Mouse (Mus musculus): ENCODE results near the gene Zfp605.
A peak's percentile ranks its signal among the peaks of the same experiment; 100 is the strongest.

- TF ChIP-seq USF1 (IDR thresholded peaks at IDR 0.05; ENCODE audit: low read depth, low read length) (no peak), RAD21 (IDR thresholded peaks at IDR 0.05; ENCODE audit: low read depth, low read length) (no peak), CTCF (IDR thresholded peaks at IDR 0.05 in 2 of 3, conservative IDR thresholded peaks at IDR 0.05 in 1 of 3; ENCODE audit: control insufficient read depth in 1 of 3, insufficient read depth in 1 of 3, low read depth in 2 of 3, low read length in 3 of 3, poor library complexity in 1 of 3, severe bottlenecking in 1 of 3) (no peak), TBP (IDR thresholded peaks at IDR 0.05; ENCODE audit: low read depth, low read length) (no peak), MXI1 (IDR thresholded peaks at IDR 0.05; ENCODE audit: low read depth, low read length) (peak; percentile 87), ZKSCAN1 (IDR thresholded peaks at IDR 0.05; ENCODE audit: low read depth, low read length) (no peak), KAT2A (conservative IDR thresholded peaks at IDR 0.05; ENCODE audit: low read depth, low read length) (no peak), POLR2A (IDR thresholded peaks at IDR 0.05; ENCODE audit: control insufficient read depth in 1 of 2, insufficient read depth in 1 of 2, low read depth in 1 of 2, low read length in 2 of 2, poor library complexity in 1 of 2) (0 out of 4 replicates have a peak, but pooled peaks of 1 of the 2 experiments have one; percentile 25), NRF1 (IDR thresholded peaks at IDR 0.05; ENCODE audit: insufficient read depth, low read depth, low read length, poor library complexity, severe bottlenecking) (no peak)
These were observed 32.4 kb downstream of the Zfp605 start for GRCm38 (mm10) chr5:110142309-110142708.

Measured in MEL (cell line).